Mouse (Mus musculus): ENCODE measurements around the gene Ogt. TPM values are rescaled to one million over a fixed set of nuclear protein-coding genes. Genes with fewer than 3 reads are reported as not detected.

Ogt gene
- polyA plus RNA-seq, 1 experiment from 2014 or later, result 107 TPM

DNA sequence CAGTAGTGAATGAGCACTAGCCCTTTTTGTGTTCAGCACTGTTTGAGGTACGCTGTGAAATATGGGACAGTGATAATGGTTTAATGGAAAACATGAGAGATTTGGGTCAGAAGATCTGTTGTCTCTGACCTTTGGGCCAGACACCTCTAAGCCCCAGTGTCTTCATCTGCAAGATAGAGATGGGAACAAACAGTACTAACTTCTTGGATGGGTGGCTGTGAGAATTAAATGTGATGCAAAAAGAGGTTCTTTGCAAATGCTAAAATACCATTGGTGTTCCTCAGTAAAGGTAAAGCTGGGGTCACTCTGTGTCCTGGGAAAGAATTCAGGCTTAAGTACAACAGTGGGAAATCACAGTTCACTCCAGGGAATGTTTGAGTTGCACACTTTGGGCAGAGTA lies 80.5 kb downstream of the Ogt start:
- ATAC-seq (replicated peaks; ENCODE audit: extremely low read depth, insufficient read depth, low FRiP score), result no peak
- Histone ChIP-seq H3K9me3 (replicated peaks; ENCODE audit: control insufficient read depth, low read length) (no peaks in the 10 kb centered on the region), H3K36me3 (ENCODE audit: control insufficient read depth, insufficient read depth) (no peaks in the 10 kb centered on the region), H3K4me3 (ENCODE audit: low read length) (no peak overlapping the region), H3K27me3 (ENCODE audit: control insufficient read depth, insufficient read depth, low read length) (no peaks in the 10 kb centered on the region; the same call in 1 of the 2 replicates), H3K27ac (ENCODE audit: low read length) (no peak overlapping the region), H3K4me2 (ENCODE audit: low read depth, low read length) (no peak overlapping the region), H3K9ac (ENCODE audit: low read length) (no peak overlapping the region), H3K4me1 (ENCODE audit: control insufficient read depth, insufficient read depth, low read length) (no peaks in the 10 kb centered on the region)
- 66% methylated on average over 1 of the region's 1 CpGs for WGBS

GRCm38 (mm10) chrX:101730010-101730409 lies 90.2 kb downstream of the Ogt start:
- H3K36me3 ChIP-seq (ENCODE audit: control insufficient read depth, insufficient read depth), result no peaks in the 10 kb centered on the region
- no peaks in the 10 kb centered on the region for H3K9me3 ChIP-seq (replicated peaks; ENCODE audit: control insufficient read depth, low read length)

GRCm38 (mm10) chrX:101732644-101733043 lies 92.8 kb downstream of the Ogt start:
- Histone ChIP-seq H3K4me3 (ENCODE audit: low read length) (no peak overlapping the region), H3K27me3 (ENCODE audit: control insufficient read depth, insufficient read depth, low read length) (0 out of 2 replicates have a peak, but pooled peaks cover 2% of the 10 kb centered on the region), H3K9ac (ENCODE audit: low read length) (no peak overlapping the region), H3K4me1 (ENCODE audit: control insufficient read depth, insufficient read depth, low read length) (peaks cover 11% of the 10 kb centered on the region), H3K27ac (ENCODE audit: low read length) (no peak overlapping the region), H3K36me3 (ENCODE audit: control insufficient read depth, insufficient read depth) (no peaks in the 10 kb centered on the region), H3K9me3 (replicated peaks; ENCODE audit: control insufficient read depth, low read length) (no peaks in the 10 kb centered on the region), H3K4me2 (ENCODE audit: low read depth, low read length) (no peak overlapping the region)
- no peak for ATAC-seq (replicated peaks; ENCODE audit: extremely low read depth, insufficient read depth, low FRiP score)
- 71% methylated on average over 12 of the region's 12 CpGs for WGBS

More at GRCm38 (mm10) chrX:101730010-101730409, 90.2 kb downstream of the Ogt start:
- ATAC-seq (replicated peaks; ENCODE audit: extremely low read depth, insufficient read depth, low FRiP score), result no peak
- Histone ChIP-seq H3K4me2 (ENCODE audit: low read depth, low read length) (no peak overlapping the region), H3K9ac (ENCODE audit: low read length) (no peak overlapping the region), H3K4me3 (ENCODE audit: low read length) (no peak overlapping the region), H3K4me1 (ENCODE audit: control insufficient read depth, insufficient read depth, low read length) (peaks cover 7% of the 10 kb centered on the region), H3K27ac (ENCODE audit: low read length) (no peak overlapping the region), H3K27me3 (ENCODE audit: control insufficient read depth, insufficient read depth, low read length) (0 out of 2 replicates have a peak, but pooled peaks cover 2% of the 10 kb centered on the region)

GRCm38 (mm10) chrX:101733288-101733687 lies 93.4 kb downstream of the Ogt start:
- H3K36me3 ChIP-seq (ENCODE audit: control insufficient read depth, insufficient read depth), result no peaks in the 10 kb centered on the region
- no peak overlapping the region for H3K4me2 ChIP-seq (ENCODE audit: low read depth, low read length)
- no peaks in the 10 kb centered on the region for H3K9me3 ChIP-seq (replicated peaks; ENCODE audit: control insufficient read depth, low read length)
- no peak overlapping the region for H3K27ac ChIP-seq (ENCODE audit: low read length)
- no peak overlapping the region for H3K4me3 ChIP-seq (ENCODE audit: low read length)
- 81% methylated on average over 3 of the region's 3 CpGs for WGBS
- ATAC-seq (replicated peaks; ENCODE audit: extremely low read depth, insufficient read depth, low FRiP score), result no peak
- 0 out of 2 replicates have a peak, but pooled peaks cover 2% of the 10 kb centered on the region for H3K27me3 ChIP-seq (ENCODE audit: control insufficient read depth, insufficient read depth, low read length)
- peaks cover 12% of the 10 kb centered on the region for H3K4me1 ChIP-seq (ENCODE audit: control insufficient read depth, insufficient read depth, low read length)
- H3K9ac ChIP-seq (ENCODE audit: low read length), result no peak overlapping the region

- 26% methylated on average over 11 of the region's 11 CpGs for WGBS
- no peak within 1 kb of the TSS for H3K27ac ChIP-seq (ENCODE audit: low read length)
- ATAC-seq (replicated peaks; ENCODE audit: extremely low read depth, insufficient read depth, low FRiP score), result no peak; the same call in 1 of the 2 replicates
Observed at GRCm38 (mm10) chrX:101733828-101734319, 94.0 kb downstream of the Ogt start, which contains the start of gene Cxcr3. TSS of gene Cxcr3 (minus strand) at chrX:101734269.

More at GRCm38 (mm10) chrX:101733828-101734319, 94.0 kb downstream of the Ogt start, which contains the start of gene Cxcr3:
- no peaks in the 10 kb centered on the region for H3K9me3 ChIP-seq (replicated peaks; ENCODE audit: control insufficient read depth, low read length)
- peak within 1 kb of the TSS; percentile 12; the same call in 1 of the 2 replicates for H3K4me2 ChIP-seq (ENCODE audit: low read depth, low read length)
- no peaks in the 10 kb centered on the region for H3K36me3 ChIP-seq (ENCODE audit: control insufficient read depth, insufficient read depth)
- peaks cover 12% of the 10 kb centered on the region for H3K4me1 ChIP-seq (ENCODE audit: control insufficient read depth, insufficient read depth, low read length)
- H3K4me3 ChIP-seq (ENCODE audit: low read length), result no peak within 1 kb of the TSS
- no peak within 1 kb of the TSS for H3K9ac ChIP-seq (ENCODE audit: low read length)
- H3K27me3 ChIP-seq (ENCODE audit: control insufficient read depth, insufficient read depth, low read length), result peaks cover 4% of the 10 kb centered on the region; the same call in 1 of the 2 replicates

Other genes with a start within 250 kb of the Ogt start
- 23.5 and 25.6 TPM in 2 replicates for gene Zmym3, start 219.2 kb upstream of the Ogt start, polyA plus RNA-seq (2015; fragmentation: Nextera tagmentation; extraction: Ambion mirVana)
- 237 and 264 TPM in 2 replicates for gene Nono, start 210.7 kb upstream of the Ogt start, polyA plus RNA-seq (2015; fragmentation: Nextera tagmentation; extraction: Ambion mirVana)
- 105 and 106 TPM in 2 replicates for gene Itgb1bp2, start 191.0 kb upstream of the Ogt start, polyA plus RNA-seq (2015; fragmentation: Nextera tagmentation; extraction: Ambion mirVana)
- gene Taf1, start 107.3 kb upstream of the Ogt start, polyA plus RNA-seq (2015; fragmentation: Nextera tagmentation; extraction: Ambion mirVana), result 6.2 and 8.0 TPM in 2 replicates
- 0.19 and 0.60 TPM in 2 replicates for gene Cxcr3, start 94.2 kb downstream of the Ogt start, polyA plus RNA-seq (2015; fragmentation: Nextera tagmentation; extraction: Ambion mirVana)
- 0.37 and 0.56 TPM in 2 replicates for gene Gm4779, start 154.4 kb downstream of the Ogt start, polyA plus RNA-seq (2015; fragmentation: Nextera tagmentation; extraction: Ambion mirVana)
- 0.30 and 0.54 TPM in 2 replicates for gene 8030474K03Rik, start 154.6 kb downstream of the Ogt start, polyA plus RNA-seq (2015; fragmentation: Nextera tagmentation; extraction: Ambion mirVana)
- 6.9 and 7.0 TPM in 2 replicates for gene Nhsl2, start 209.3 kb downstream of the Ogt start, polyA plus RNA-seq (2015; fragmentation: Nextera tagmentation; extraction: Ambion mirVana)